Mouse (Mus musculus) small intestine, adult 2 months (tissue): ENCODE data around the gene Ipo4.

Experiments
- CTCF ChIP-seq: fragments of 200-500 bp; IDR thresholded peaks from 2 replicates; pipeline ENCODE4 v1.5.1; 2012; ENCODE audit warnings: low read depth, mild to moderate bottlenecking, control low read depth, inconsistent platforms, low read length, moderate library complexity, mixed read lengths; ENCODE audit not compliant: insufficient replicate concordance, insufficient read length; ENCODE audit errors: extremely low read depth
- POLR2A ChIP-seq: fragments of 200-500 bp; IDR thresholded peaks from 2 replicates; pipeline ENCODE4 v1.6.1; 2012; ENCODE audit warnings: low read depth, mild to moderate bottlenecking, control low read depth, inconsistent platforms, low read length, moderate library complexity

- TF ChIP-seq POLR2A (peak; percentile 12; the same call in 1 of the 2 replicates), CTCF (peak; percentile 7; the same call in 1 of the 2 replicates)
These were observed 22.3 kb upstream of the Ipo4 start for GRCm38 (mm10) chr14:55658011-55658410.
